Mouse (Mus musculus) heart, embryonic 13.5 days (tissue): ENCODE measurements around the gene Cdk5. TPM values are rescaled to one million over a fixed set of nuclear protein-coding genes. Genes with fewer than 3 reads are reported as not detected.

Experiments
- ATAC-seq: fragments of 200-750 bp; cut with Nextera tagmentation; 2 replicates; pipeline ENCODE4 v1.8.0; 2017; ENCODE audit warnings: moderate TSS enrichment; ENCODE audit not compliant: insufficient number of reproducible peaks, low FRiP score, low TSS enrichment; ENCODE audit errors: extremely low read depth
- H3K27ac ChIP-seq: fragments of 300-500 bp; sonication (generic); replicated peaks from 2 replicates; pipeline ENCODE4 v1.5.1; 2015; ENCODE audit warnings: moderate library complexity, mild to moderate bottlenecking, inconsistent platforms
- H3K27me3 ChIP-seq: fragments of 300-500 bp; sonication (generic); replicated peaks from 2 replicates; pipeline ENCODE4 v1.6.1; 2015; ENCODE audit warnings: mild to moderate bottlenecking, inconsistent platforms
- H3K36me3 ChIP-seq: fragments of 300-500 bp; sonication (generic); 2 replicates; pipeline ENCODE4 v1.6.1; 2015; ENCODE audit warnings: mild to moderate bottlenecking, inconsistent platforms
- H3K4me1 ChIP-seq: fragments of 300-500 bp; sonication (generic); 2 replicates; pipeline ENCODE4 v1.6.1; 2015; ENCODE audit warnings: inconsistent platforms
- H3K4me2 ChIP-seq: fragments of 300-500 bp; sonication (generic); 2 replicates; pipeline ENCODE4 v1.6.1; 2015; ENCODE audit warnings: inconsistent platforms, mild to moderate bottlenecking, moderate library complexity
- H3K4me3 ChIP-seq: fragments of 300-500 bp; sonication (generic); 2 replicates; pipeline ENCODE4 v1.5.1; 2015; ENCODE audit warnings: moderate library complexity, mild to moderate bottlenecking, inconsistent platforms
- H3K9ac ChIP-seq: fragments of 300-500 bp; sonication (generic); 2 replicates; pipeline ENCODE4 v1.6.1; 2015; ENCODE audit warnings: inconsistent platforms, mild to moderate bottlenecking, moderate library complexity
- H3K9me3 ChIP-seq: fragments of 300-500 bp; sonication (generic); 2 replicates; pipeline ENCODE4 v1.6.1; 2016; ENCODE audit warnings: inconsistent platforms
- WGBS: fragments of 180-500 bp; shearing (Covaris S2); methylation state at CpG from one replicate; pipeline ENCODE4 v1.1.7; 2015; ENCODE audit warnings: mixed read lengths; 5-methylcytosine and 5-hydroxymethylcytosine counted together
- polyA plus RNA-seq: library from polyadenylated mRNA; unstranded; fragments of >200 nt; fragmentation: Nextera tagmentation; extraction: Ambion mirVana; gene quantifications from 2 replicates; pipeline ENCODE4 v1.2.1, GENCODE M21; 2015

Gene Cdk5
- polyA plus RNA-seq, 1 experiment from 2014 or later, result 25.8 TPM

DNA sequence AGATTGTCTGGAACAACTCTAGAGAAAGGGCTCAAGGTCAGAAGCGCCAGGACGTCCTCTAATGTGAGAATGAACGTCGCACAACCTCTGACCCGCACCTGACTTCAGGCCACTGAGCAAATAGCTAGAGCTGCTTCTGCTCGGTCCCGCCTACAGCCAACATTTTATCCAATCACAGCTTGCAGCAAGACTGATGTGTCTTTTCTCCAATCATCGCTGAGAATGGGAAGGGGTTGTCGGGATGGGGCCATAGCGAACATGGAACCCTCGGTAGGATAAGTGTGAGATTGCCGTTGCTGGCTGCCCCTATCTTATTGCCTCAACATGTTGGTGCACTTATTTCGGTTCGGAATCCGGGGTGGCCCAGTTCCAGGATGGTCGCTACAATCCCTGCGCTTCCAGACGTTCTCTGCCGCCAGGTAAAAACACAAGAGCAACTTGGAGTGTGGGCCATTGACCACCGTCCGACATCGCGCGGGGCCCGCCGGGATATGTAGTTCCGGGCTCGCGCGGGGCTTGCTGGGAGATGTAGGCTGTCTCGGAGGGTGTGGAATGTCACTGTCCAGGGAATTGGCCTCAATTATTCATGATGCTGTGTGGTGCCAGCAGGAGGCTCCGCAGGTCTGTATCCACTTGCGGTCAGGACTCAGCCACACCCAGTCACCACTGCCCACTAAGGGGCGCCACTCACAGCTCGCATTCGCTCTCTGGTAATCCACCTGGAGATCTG lies 29.0 kb downstream of the Cdk5 start:
- Histone ChIP-seq H3K4me2 (peak overlapping the region; percentile 66), H3K9me3 (no peaks in the 10 kb centered on the region), H3K27me3 (0 out of 2 replicates have a peak, but pooled peaks cover 5% of the 10 kb centered on the region), H3K4me3 (peak overlapping the region; percentile 64), H3K36me3 (peaks cover 10% of the 10 kb centered on the region), H3K9ac (peak overlapping the region; percentile 79), H3K27ac (peak overlapping the region; percentile 82), H3K4me1 (peaks cover 33% of the 10 kb centered on the region)
- peak; percentile 91 for ATAC-seq
- 1% methylated on average over 36 of the region's 36 CpGs for WGBS

DNA sequence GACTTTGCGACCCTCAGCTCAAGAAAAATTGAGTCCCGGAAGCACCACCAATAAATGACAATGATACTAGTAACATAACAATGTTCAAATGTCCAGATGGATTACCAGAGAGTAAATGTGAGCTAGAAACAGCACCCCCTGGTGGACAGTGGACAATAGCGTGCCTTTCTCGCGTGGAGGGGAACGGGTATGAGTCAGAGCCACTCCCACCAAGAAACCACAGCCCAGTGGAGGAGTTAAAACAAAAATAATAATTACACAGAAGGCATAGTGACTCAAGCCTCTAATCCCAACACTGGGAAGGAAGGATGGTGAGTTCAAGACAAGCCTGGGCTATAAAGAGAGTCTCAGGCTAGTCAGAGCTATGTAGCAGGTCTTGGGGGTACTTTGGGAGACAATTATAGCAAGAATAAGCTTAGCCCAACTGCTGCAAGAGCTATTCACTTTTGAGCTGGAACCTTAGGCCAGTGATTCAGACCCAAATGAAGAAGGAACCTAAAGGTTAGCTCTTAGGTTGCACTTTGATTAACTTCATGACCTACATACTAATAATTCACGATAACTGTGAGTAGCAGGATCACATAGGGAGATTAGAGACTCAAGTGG lies 29.8 kb downstream of the Cdk5 start, which contains the start of gene Abcb8:
Abcb8 (plus strand) TSS at position 272 of the 606 bp plus-strand sequence.
- no peak for ATAC-seq
- H3K9ac ChIP-seq, result peak within 1 kb of the TSS; percentile 79
- no peaks in the 10 kb centered on the region for H3K9me3 ChIP-seq
- H3K27ac ChIP-seq, result peak within 1 kb of the TSS; percentile 82
- 22% methylated on average over 7 of the region's 7 CpGs for WGBS
- H3K4me3 ChIP-seq, result peak within 1 kb of the TSS; percentile 64
- H3K4me2 ChIP-seq, result peak within 1 kb of the TSS; percentile 66
- peaks cover 40% of the 10 kb centered on the region for H3K4me1 ChIP-seq
- peaks cover 10% of the 10 kb centered on the region for H3K36me3 ChIP-seq
- H3K27me3 ChIP-seq, result peaks cover 11% of the 10 kb centered on the region; the same call in 1 of the 2 replicates

DNA sequence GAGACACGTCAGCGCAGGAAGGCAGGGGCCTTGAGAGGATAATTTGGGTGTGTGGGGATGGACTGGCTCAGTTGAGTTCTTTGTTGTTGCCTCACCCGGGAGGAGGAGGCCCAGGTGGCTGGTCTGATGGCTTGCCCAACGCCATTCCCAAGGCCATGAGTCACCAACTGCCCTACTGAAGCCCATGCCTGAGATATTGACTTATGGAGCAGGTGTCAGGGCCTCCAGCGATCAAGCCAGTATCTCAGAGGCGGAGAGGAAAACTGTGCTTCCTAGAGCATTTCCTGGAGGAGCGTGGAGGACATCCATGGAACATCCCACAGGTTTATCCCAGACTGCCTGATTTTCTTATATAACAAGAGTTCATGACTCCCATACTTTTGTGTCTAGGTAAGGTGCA lies 30.6 kb downstream of the Cdk5 start:
- 0 out of 2 replicates have a peak overlapping the region, but pooled peaks have one; percentile 15 for H3K27ac ChIP-seq
- H3K4me1 ChIP-seq, result peaks cover 48% of the 10 kb centered on the region

DNA sequence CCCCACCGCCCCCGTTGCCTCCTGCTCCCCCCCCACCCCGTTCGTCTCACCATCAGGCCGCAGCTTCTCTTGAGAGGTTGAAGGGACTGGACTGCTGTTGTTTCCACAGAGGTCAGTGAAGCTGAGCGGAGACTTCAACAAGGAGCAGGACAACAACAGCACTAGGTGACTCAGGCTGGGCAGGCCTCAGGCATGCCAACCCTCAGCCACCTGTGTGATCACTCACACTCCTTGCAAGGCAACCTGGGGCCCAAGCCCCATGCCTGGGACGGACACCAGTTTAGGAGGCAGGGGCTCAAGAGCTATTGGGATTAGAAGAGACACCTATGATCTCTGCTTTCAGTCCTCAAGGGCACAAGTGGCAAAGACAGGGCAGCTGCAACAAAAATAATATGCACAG lies 31.5 kb downstream of the Cdk5 start, which contains the start of gene Atg9b:
Atg9b (minus strand) TSS at position 280 of the 400 bp plus-strand sequence.
- no peak for ATAC-seq
- Histone ChIP-seq H3K4me1 (peaks cover 56% of the 10 kb centered on the region), H3K27ac (0 out of 2 replicates have a peak within 1 kb of the TSS, but pooled peaks have one; percentile 15), H3K9me3 (no peaks in the 10 kb centered on the region), H3K9ac (no peak within 1 kb of the TSS), H3K27me3 (peaks cover 25% of the 10 kb centered on the region), H3K4me2 (no peak within 1 kb of the TSS), H3K36me3 (peaks cover 7% of the 10 kb centered on the region), H3K4me3 (no peak within 1 kb of the TSS)
- 75% methylated on average over 7 of the region's 7 CpGs for WGBS

More for the DNA sequence above, 30.6 kb downstream of the Cdk5 start:
- peaks cover 10% of the 10 kb centered on the region for H3K36me3 ChIP-seq
- ATAC-seq, result no peak
- H3K4me2 ChIP-seq, result no peak overlapping the region
- 67% methylated on average over 7 of the region's 7 CpGs for WGBS
- no peak overlapping the region for H3K9ac ChIP-seq
- no peaks in the 10 kb centered on the region for H3K9me3 ChIP-seq
- no peak overlapping the region for H3K4me3 ChIP-seq
- H3K27me3 ChIP-seq, result peaks cover 17% of the 10 kb centered on the region

DNA sequence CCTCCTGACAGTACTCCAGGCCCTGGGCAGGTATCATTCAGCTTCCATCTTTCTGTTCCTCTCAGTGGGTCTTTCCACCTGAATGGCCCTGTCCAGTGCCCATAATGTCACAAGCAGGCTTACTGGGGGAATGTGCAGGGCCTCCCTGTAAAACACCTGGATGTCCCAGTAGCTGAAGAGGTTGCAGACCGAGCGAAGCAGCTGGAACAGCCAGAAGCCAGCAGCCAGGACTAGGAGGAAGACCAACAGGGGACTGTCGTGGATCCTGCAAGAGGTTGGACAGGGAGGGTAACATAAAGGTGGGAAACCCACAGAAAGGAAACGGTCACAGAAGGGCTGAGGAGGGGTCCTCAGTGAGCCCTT lies 33.7 kb downstream of the Cdk5 start:
- Histone ChIP-seq H3K4me3 (no peak overlapping the region), H3K9ac (0 out of 2 replicates have a peak overlapping the region, but pooled peaks have one; percentile 3), H3K4me2 (no peak overlapping the region), H3K27ac (no peak overlapping the region; the same call in 1 of the 2 replicates), H3K27me3 (peaks cover 43% of the 10 kb centered on the region), H3K4me1 (peaks cover 63% of the 10 kb centered on the region), H3K9me3 (no peaks in the 10 kb centered on the region), H3K36me3 (no peaks in the 10 kb centered on the region)
- ATAC-seq, result no peak
- WGBS, result 75% methylated on average over 4 of the region's 4 CpGs

DNA sequence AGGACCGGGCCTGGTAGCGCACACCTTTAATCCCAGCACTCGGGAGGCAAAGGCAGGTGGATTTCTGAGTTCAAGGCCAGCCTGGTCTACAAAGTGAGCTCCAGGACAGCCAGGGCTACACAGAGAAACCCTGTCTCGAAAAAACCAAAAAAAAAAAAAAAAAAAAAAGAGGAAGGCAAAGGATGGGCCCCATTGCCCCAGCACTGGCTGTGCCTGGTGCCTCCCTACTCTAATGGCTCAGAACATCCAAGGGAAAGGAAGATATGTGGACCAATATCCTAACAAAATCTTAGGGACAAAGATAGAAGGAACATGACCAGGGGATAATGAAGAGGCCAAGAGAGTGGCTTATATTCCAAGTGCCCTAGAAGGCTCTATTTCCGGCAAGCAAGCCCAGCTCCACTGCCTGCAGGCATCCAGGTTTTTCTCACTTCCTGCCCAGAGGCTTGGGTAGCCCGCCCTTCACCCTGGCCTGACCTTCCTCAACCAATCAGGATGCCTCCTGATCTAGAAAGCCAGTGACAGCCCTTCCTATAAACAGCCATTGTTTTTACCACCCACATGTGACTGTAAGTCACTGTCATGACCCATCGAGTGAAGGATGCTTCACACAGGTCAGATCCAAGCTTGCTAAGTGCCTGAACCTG lies 34.2 kb downstream of the Cdk5 start:
- Histone ChIP-seq H3K27ac (no peak overlapping the region; the same call in 1 of the 2 replicates), H3K4me1 (peaks cover 68% of the 10 kb centered on the region), H3K4me2 (no peak overlapping the region), H3K4me3 (no peak overlapping the region), H3K9ac (peak overlapping the region; percentile 3), H3K36me3 (no peaks in the 10 kb centered on the region), H3K27me3 (peaks cover 43% of the 10 kb centered on the region), H3K9me3 (no peaks in the 10 kb centered on the region)
- ATAC-seq, result no peak
- WGBS, result 52% methylated on average over 7 of the region's 7 CpGs

DNA sequence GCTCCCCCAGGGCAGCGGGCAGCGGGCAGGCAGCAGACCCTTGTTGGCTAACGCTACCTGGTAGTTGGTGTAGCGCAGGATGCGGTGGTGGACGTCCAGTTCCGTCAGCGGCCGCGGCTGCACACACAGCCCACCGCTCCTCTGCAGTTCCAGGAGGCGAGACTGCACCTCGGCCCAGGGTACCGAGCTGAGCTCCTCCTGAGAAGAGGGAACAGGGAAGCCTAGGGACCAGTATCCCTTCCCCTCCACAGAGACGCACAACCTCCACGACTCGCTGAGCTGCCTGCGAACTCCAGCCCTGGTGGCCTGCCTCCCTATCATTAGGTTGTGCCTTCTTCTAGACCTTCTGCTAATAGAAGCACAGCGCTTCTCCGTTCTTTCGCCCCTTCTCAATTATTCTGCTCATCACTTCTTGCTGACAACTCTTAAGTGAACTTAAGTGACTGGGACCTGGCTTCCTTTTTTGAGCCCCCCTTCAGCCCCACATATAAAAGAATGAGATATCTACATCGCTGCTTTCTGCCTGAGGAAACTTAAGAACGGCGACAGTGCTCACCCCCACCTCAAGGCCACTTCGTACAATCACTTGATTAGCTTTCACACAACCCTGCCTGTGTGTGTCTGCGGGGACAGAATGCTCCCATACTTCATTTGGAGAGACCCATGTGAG lies 34.9 kb downstream of the Cdk5 start:
- peak overlapping the region; percentile 57 for H3K4me3 ChIP-seq
- WGBS, result 23% methylated on average over 26 of the region's 26 CpGs
- peak overlapping the region; percentile 83 for H3K9ac ChIP-seq
- peak overlapping the region; percentile 73 for H3K27ac ChIP-seq
- H3K4me2 ChIP-seq, result peak overlapping the region; percentile 94
- ATAC-seq, result no peak
- peaks cover 43% of the 10 kb centered on the region for H3K27me3 ChIP-seq
- H3K9me3 ChIP-seq, result no peaks in the 10 kb centered on the region
- H3K36me3 ChIP-seq, result no peaks in the 10 kb centered on the region
- peaks cover 69% of the 10 kb centered on the region for H3K4me1 ChIP-seq

DNA sequence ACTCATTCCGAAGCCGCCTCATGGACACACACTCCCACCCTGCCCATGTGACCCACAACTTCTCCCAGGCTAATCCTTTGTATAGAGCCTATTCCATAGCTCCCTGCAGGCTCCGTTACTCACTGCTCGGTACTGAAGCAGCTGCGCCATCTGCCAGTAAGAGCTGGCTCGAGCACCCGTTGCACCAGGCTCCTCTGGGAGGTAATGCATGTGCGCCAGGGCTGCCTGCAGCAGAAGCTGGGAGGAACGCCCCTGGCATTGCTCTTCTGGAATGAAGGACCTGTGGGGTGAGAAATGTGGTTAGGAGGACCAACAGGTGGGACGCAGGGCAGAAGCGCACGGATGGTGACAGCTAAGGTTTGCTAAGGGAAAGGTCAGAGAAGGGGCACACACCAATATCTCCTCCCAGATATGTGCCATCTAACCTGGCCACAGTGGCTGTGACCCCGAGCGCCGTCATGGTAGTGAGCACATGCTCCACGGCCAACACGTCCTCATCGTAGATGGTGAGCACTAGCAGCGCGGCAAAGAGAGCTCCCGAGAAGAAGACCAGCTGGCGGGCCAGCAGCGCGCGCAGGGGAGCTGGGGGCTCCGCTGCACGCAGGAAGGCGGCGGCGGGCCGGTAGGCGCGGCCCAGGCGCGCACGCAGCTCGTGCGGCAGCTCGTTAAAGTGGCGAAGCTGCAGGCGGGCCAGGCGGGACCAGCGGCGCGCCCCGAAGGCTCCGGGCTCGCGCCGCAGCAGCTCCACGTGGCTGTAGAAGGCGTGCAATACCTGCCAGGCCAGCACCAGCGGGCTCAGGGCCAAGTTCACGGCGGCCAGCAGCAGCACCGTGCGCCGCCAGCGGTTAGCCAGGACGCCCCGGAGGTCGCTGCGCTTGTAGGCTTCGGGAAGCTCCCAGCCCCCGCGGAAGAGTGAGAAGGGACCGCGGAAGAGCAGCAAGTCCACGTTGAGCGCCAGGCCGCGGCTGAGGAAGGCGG lies 35.8 kb downstream of the Cdk5 start:
- peaks cover 43% of the 10 kb centered on the region for H3K27me3 ChIP-seq
- peak overlapping the region; percentile 57 for H3K4me3 ChIP-seq
- H3K27ac ChIP-seq, result peak overlapping the region; percentile 73
- no peaks in the 10 kb centered on the region for H3K9me3 ChIP-seq
- 0 out of 2 replicates have a peak, but pooled peaks have one; percentile 3 for ATAC-seq
- peak overlapping the region; percentile 83 for H3K9ac ChIP-seq
- no peaks in the 10 kb centered on the region for H3K36me3 ChIP-seq
- H3K4me1 ChIP-seq, result peaks cover 68% of the 10 kb centered on the region
- peak overlapping the region; percentile 94 for H3K4me2 ChIP-seq
- 1% methylated on average over 72 of the region's 73 CpGs for WGBS

DNA sequence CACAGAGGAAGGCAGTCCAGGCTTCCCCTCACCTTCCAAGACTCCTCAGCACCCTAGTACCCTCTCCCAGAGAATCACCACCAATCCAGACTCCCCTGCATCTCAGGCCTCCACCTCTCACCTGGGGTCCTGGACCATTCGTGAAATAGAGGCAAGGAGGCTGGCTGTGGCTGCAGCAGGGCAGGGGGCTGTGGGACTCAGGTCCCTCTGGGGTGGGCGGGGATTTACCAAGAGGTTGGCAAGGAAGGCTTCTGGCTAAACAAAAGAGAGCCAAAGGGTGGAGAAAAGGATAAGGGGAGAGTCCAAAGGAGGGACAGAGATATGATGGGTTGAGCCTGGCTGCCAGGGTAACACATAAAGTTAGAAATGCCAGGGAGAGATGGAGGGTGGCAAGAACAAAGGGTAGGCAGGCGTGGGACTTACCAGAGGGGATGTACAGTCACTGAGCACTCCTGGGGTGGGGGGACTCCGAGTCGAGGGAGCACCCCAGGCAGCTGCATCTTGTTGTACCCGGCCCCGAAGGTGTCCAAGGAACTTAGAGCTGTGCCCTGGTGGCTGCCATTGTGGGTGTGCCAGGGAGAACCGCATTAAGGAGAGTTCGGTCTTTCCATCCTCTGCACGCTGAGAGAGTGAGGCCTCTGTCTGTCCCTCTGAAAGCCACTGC lies 37.3 kb downstream of the Cdk5 start:
- no peak overlapping the region for H3K4me3 ChIP-seq
- H3K9me3 ChIP-seq, result no peaks in the 10 kb centered on the region
- ATAC-seq, result no peak
- WGBS, result 81% methylated on average over 10 of the region's 10 CpGs
- peak overlapping the region; percentile 73 for H3K27ac ChIP-seq
- no peaks in the 10 kb centered on the region for H3K36me3 ChIP-seq
- no peak overlapping the region for H3K4me2 ChIP-seq
- H3K9ac ChIP-seq, result peak overlapping the region; percentile 40; the same call in 1 of the 2 replicates
- peaks cover 68% of the 10 kb centered on the region for H3K4me1 ChIP-seq
- H3K27me3 ChIP-seq, result peaks cover 43% of the 10 kb centered on the region

DNA sequence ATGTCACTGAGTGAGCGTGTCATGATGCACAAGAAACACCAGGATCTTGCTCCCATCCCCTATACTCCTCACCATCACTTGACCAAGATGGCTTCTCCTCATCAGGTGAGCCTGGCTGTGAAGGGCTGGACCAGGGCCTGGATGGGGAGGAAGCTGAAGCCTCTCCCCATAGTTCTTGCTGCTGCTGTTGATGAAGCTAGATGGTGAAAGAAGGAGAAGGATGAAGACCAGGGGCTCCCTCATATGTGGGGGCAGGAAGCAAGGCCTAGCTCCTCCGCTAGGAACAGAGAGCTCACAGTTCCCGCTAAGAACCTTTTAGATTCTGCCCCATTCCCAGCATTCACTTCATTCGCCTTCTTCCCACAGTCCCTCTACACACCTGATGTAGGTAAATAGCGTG lies 38.0 kb downstream of the Cdk5 start:
- peak overlapping the region; percentile 73 for H3K27ac ChIP-seq
- H3K9ac ChIP-seq, result no peak overlapping the region
- 0 out of 2 replicates have a peak, but pooled peaks cover 4% of the 10 kb centered on the region for H3K36me3 ChIP-seq
- H3K4me3 ChIP-seq, result no peak overlapping the region
- WGBS, result 71% methylated on average over 5 of the region's 5 CpGs
- H3K4me1 ChIP-seq, result peaks cover 68% of the 10 kb centered on the region
- H3K27me3 ChIP-seq, result peaks cover 43% of the 10 kb centered on the region
- H3K9me3 ChIP-seq, result no peaks in the 10 kb centered on the region
- H3K4me2 ChIP-seq, result no peak overlapping the region
- no peak for ATAC-seq
